Mouse (Mus musculus) cerebellum, adult 2 months (tissue): Measurements from ENCODE around the gene Atp5k.

Experiments used
- CTCF ChIP-seq: fragments of 200-500 bp; IDR thresholded peaks from 2 replicates; pipeline ENCODE4 v1.5.1; 2011; ENCODE audit warnings: low read depth, mild to moderate bottlenecking, control low read depth, low read length, moderate library complexity, borderline replicate concordance; ENCODE audit not compliant: insufficient read depth
- POLR2A ChIP-seq: fragments of 200-500 bp; IDR thresholded peaks from 2 replicates; pipeline ENCODE4 v1.6.1; 2011; ENCODE audit warnings: low read length, control low read depth, borderline replicate concordance; ENCODE audit not compliant: insufficient read depth

DNA sequence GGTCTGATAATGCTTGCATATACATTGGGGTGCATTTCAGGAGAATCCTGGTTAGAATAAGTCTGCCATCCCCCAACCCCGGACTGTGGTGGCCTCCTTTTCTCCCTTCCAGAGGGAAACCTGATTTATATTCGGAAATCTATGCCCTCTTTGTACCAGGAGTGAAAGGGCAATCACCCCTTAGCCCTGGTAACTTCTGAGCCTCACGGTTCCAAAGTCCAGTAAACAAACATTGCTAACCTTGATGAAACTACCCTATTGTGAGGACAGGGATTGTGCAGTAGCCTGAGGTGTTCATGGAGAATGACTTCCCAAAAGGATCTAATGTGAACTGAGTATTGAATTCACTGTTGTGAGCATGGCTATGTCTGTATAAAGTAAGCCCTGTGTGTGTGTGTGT, 19.8 kb upstream of the Atp5k start:
- no peak for TF ChIP-seq CTCF
- no peak for TF ChIP-seq POLR2A
